Mouse (Mus musculus) kidney, postnatal 14 days (tissue): ENCODE data around the gene Olfr525.

ENCODE experiments used
- DNase-seq: peaks from one replicate; pipeline ENCODE4 v3.0.0; 2022; ENCODE audit warnings: mixed read lengths

Olfr525 gene

DNA sequence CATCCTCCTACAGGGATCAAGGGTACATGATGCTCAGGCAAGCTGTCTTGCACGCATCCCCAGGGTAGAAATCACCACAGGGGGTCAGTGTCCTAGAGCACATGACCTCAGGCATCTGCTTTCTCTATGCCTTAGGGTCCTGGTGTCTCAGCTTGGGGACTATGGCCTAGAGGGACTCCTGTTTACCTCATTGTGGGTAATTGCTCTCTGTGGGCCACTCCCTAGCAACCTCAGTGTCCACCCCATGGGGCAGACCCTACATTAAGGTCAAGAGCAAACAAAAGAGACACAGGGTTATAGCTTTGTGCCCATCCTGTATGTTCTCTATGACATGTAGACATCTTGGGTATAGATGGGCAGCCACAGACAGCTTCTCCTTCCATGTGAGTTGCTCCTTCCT lies at the start of gene Olfr525:
Gene Olfr525 (plus strand): TSS at position 301 of the 400 bp plus-strand sequence.
- no peak for DNase-seq

GRCm38 (mm10) chr7:140295746-140296145 lies 24.9 kb upstream of the Olfr525 start:
- DNase-seq: no peak

DNA sequence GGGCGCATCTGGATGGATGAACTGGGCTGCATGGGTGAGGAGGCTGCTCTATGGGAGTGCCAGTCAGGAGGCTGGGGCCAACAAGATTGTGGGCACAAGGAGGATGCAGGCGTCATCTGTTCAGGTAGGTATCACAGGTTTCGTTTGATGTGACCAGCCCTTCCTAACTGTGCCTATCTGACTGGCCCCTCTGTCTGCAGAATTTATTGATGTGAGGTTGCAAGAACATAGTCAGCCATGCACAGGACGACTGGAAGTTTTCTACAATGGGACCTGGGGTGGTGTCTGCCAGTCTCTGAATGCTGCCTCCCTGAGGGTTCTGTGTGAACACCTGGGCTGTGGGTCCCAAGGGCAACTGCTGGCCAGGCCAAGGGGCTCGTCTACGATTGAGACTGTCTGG lies 23.8 kb upstream of the Olfr525 start:
- DNase-seq: no peak

DNA sequence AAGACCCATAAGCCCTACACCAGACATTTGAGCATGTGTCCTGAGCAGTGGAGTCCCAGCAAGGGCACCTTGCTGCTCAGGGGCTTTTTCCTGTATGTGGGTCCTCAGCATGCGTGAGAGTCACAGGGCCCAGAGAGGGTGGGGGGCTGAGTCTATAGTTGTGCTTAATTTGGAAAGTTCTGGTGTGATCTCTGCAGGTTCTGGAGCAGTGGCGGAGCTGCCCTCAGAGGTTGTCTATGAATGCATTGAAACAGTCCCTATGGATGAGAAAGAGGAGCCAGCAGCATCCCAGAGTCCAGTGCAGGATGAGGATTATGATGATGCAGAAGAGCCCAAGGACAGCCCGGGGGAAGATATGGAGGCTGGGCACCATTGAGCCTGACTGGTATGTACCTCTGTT lies 21.2 kb upstream of the Olfr525 start:
- DNase-seq: no peak

DNA sequence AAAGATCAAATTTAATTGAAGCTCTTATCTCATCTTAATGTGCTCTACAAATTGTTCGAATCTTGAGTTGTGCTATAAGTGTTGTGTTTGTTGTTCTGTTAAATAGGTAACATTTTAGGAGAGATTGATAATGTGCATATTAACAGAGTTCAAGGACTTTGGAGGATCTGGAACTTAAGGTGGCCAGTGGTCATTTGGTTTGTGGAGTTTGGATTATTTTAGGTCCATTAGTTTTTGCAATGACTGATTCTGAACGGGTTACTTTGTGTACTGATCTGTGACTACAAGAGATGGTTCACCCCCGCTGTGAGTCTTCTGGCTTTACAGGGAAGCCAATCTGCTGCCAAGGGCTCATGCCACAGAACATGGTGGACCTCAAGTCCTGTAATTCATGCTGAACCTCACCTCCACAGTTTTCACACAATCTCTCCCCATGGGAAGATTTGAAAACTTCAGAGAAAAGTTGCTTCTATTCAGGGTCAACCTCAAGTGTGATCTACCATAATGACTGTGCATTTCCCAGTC lies 735 bp upstream of the Olfr525 start:
- no peak for DNase-seq

DNA sequence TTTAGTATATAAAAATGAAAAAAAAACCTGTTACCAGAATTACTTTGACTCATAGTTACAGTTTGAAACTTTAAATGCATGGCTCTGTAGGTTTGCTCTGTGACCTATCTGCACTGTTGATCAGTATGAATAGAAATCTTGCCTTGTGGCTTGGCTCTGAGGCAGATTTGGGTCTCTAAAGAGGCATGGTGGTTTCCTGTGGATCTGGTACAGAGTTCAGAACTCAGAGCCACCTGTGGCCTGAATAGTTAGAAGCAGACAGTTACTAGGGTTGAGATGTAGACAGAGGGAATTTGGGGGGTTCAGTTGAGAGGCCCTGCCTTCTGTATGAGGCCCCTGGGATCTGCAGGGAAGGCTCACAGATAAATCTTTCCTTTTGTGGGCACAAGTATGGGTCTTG lies 477 bp downstream of the Olfr525 start:
- no peak for DNase-seq

- DNase-seq: no peak
These were observed 9.2 kb downstream of the Olfr525 start for GRCm38 (mm10) chr7:140329766-140330304.

DNA sequence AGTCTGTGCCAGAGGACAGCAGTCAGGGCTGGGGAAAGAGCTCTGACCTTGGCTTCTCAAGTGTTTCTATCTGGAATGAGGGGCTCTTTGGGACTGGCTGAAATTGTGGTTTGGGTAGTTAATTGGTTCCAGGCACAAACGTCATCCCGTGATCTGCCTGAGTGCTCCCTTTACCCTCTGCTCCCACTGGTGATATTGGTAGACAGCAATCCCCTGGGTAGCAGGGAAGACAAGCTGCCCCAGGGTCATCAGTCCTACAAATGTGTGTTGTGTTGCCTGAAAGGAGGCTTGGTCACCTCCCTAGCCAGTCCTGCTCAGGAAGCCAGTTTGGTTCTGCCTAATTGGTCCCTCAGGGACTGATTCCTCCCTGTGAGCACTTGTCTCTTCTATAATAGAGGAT lies 13.1 kb downstream of the Olfr525 start, which contains the start of gene Olfr527:
Gene Olfr527 (plus strand): TSS at position 301 of the 400 bp plus-strand sequence.
- no peak for DNase-seq

DNA sequence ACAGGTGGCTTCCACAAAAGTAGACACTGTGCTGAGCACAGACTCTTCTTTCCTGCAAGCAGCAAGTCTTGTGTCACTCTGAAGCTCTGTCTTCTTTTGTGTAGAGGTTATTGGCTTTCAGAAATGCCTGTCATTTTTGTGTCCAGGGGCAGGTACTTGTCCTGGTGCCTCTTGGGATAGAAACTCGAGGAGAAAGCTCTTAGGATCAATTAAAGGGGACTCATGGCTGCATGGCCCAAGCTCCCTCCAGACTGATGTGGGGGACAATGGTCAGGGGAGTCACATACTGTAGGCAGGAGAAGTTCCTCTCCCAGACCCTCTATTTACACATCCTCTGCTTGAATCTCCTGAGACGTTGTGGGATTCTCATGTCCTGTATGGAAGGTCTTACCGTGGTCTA lies 40.9 kb downstream of the Olfr525 start, which contains the start of gene Olfr60:
Gene Olfr60 (minus strand): TSS at position 101 of the 400 bp plus-strand sequence.
- DNase-seq: no peak

- no peak for DNase-seq
These were observed 53.6 kb downstream of the Olfr525 start for GRCm38 (mm10) chr7:140374300-140374699.

DNA sequence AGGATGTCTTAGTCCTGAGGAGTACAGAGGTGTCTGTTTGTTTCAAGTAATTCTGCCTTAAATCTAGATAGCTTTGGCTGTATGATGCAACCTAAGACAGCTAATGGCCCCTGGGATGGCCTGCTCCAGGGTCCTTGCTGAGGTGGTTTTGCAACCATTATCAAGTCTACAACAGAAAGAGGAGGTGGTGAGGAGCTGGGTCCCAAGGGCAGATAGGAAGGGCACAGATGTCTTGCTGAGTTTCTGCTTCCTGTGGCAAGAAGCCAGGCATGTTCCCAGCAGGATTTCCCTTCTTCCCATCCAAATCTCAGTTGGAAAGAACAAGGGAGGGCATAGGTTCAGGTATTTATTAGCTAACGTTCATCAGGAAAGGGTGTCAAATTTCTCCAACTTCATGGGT lies 55.6 kb downstream of the Olfr525 start, which contains the start of gene Olfr530:
Gene Olfr530 (minus strand): TSS at position 101 of the 400 bp plus-strand sequence.
- DNase-seq: no peak

GRCm38 (mm10) chr7:140376911-140377310 lies 56.3 kb downstream of the Olfr525 start:
- no peak for DNase-seq
